Mouse (Mus musculus) erythroblast, embryonic 14.5 days (primary cell): ENCODE data around the gene Luzp1.

Experiments used
- GATA1 ChIP-seq: IDR thresholded peaks from 2 replicates; pipeline ENCODE4 v1.6.1; 2012; ENCODE audit warnings: low read length, inconsistent platforms, mixed read lengths
- TAL1 ChIP-seq: IDR thresholded peaks from 3 replicates; pipeline ENCODE4 v1.6.1; 2012; ENCODE audit warnings: low read length, inconsistent platforms, mixed read lengths

DNA sequence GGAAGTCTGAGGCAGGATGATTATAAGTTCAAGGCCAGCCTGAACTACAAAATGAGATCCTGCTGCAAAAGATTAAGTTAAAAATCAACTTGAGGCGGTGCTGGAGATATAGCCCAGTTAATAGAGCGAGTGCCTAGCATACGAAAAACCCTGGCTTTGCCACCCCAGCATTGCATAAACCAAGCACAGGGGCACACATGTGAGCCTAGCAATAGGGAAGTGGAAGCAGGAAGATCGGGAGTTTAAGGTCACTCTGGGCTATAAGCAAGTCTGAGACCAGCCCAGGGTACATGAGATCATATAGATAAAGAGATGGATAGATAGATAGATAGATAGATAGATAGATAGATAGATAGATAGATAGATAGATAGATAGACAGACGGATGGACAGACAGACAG is 19.8 kb upstream of the Luzp1 start:
- TF ChIP-seq GATA1 (no peak), TAL1 (no peak)
